Mouse (Mus musculus): Measurements from ENCODE around the gene Gm29776. TPM values are rescaled to one million over a fixed set of nuclear protein-coding genes. Genes with fewer than 3 reads are reported as not detected.

Gm29776 gene
- polyA plus RNA-seq, 1 experiment: 0.56 TPM

GRCm38 (mm10) chr14:54646455-54646854, 52.2 kb downstream of the Gm29776 start:
- Histone ChIP-seq H3K4me3 (replicated peaks; ENCODE audit: extremely low read depth, low read depth, low read length) (no peak overlapping the region), H3K4me1 (ENCODE audit: control insufficient read depth, insufficient read depth, low read length) (no peaks in the 10 kb centered on the region)
- WGBS: 88% methylated on average over 17 of the region's 17 CpGs
- DNase-seq: no peak
- TF ChIP-seq CTCF (IDR thresholded peaks at IDR 0.05; ENCODE audit: insufficient read depth, low read length) (no peak), POLR2A (IDR thresholded peaks at IDR 0.05; ENCODE audit: borderline replicate concordance, extremely low read depth, low read depth, low read length) (no peak)

- no peak overlapping the region for H3K4me3 ChIP-seq (replicated peaks; ENCODE audit: extremely low read depth, low read depth, low read length)
- DNase-seq: no peak
- no peak for TF ChIP-seq POLR2A (IDR thresholded peaks at IDR 0.05; ENCODE audit: borderline replicate concordance, extremely low read depth, low read depth, low read length)
- TF ChIP-seq CTCF (IDR thresholded peaks at IDR 0.05; ENCODE audit: insufficient read depth, low read length): no peak
- no peaks in the 10 kb centered on the region for H3K4me1 ChIP-seq (ENCODE audit: control insufficient read depth, insufficient read depth, low read length)
- WGBS: 70% methylated on average over 9 of the region's 9 CpGs
These were observed 54.3 kb downstream of the Gm29776 start for GRCm38 (mm10) chr14:54644294-54644693.

GRCm38 (mm10) chr14:54643011-54643410, 55.6 kb downstream of the Gm29776 start:
- H3K4me1 ChIP-seq (ENCODE audit: control insufficient read depth, insufficient read depth, low read length): no peaks in the 10 kb centered on the region
- 81% methylated on average over 2 of the region's 2 CpGs for WGBS
- DNase-seq: no peak
- TF ChIP-seq POLR2A (IDR thresholded peaks at IDR 0.05; ENCODE audit: borderline replicate concordance, extremely low read depth, low read depth, low read length) (no peak), CTCF (IDR thresholded peaks at IDR 0.05; ENCODE audit: insufficient read depth, low read length) (no peak)
- no peak overlapping the region for H3K4me3 ChIP-seq (replicated peaks; ENCODE audit: extremely low read depth, low read depth, low read length)

Other genes starting within 250 kb of the Gm29776 start
- 184 and 199 TPM in 2 replicates for gene Lrp10, start 234.7 kb downstream of the Gm29776 start, polyA plus RNA-seq (2012; rRNA removed)
- gene Rem2, start 222.7 kb downstream of the Gm29776 start, polyA plus RNA-seq (2012; rRNA removed): 3.0 TPM in 2 replicates
- gene Prmt5, start 181.3 kb downstream of the Gm29776 start, polyA plus RNA-seq (2012; rRNA removed): 15.1 and 20.2 TPM in 2 replicates
- 7.4 and 7.9 TPM in 2 replicates for gene Haus4, start 144.2 kb downstream of the Gm29776 start, polyA plus RNA-seq (2012; rRNA removed)
- gene Ajuba, start 121.3 kb downstream of the Gm29776 start, polyA plus RNA-seq (2012; rRNA removed): 36.4 and 49.6 TPM in 2 replicates
- gene 4931414P19Rik, start 92.8 kb downstream of the Gm29776 start, polyA plus RNA-seq (2012; rRNA removed): 6.5 and 7.3 TPM in 2 replicates
- 129 and 146 TPM in 2 replicates for gene Psmb5, start 80.8 kb downstream of the Gm29776 start, polyA plus RNA-seq (2012; rRNA removed)
- not detected in 2 replicates for gene Psmb11, start 77.4 kb downstream of the Gm29776 start, polyA plus RNA-seq (2012; rRNA removed)
- not detected in 2 replicates for gene Gm17606, start 57.9 kb downstream of the Gm29776 start, polyA plus RNA-seq (2012; rRNA removed)
- 2.8 and 2.9 TPM in 2 replicates for gene Cdh24, start 57.5 kb downstream of the Gm29776 start, polyA plus RNA-seq (2012; rRNA removed)
- 49.8 and 50.5 TPM in 2 replicates for gene 1700123O20Rik, start 12.6 kb downstream of the Gm29776 start, polyA plus RNA-seq (2012; rRNA removed)
- gene Acin1, start 11.9 kb downstream of the Gm29776 start, polyA plus RNA-seq (2012; rRNA removed): 100 and 121 TPM in 2 replicates
- 0.57 and 1.1 TPM in 2 replicates for gene Cebpe, start 13.3 kb upstream of the Gm29776 start, polyA plus RNA-seq (2012; rRNA removed)
- gene Slc7a8, start 83.1 kb upstream of the Gm29776 start, polyA plus RNA-seq (2012; rRNA removed): 2.9 and 4.0 TPM in 2 replicates
- gene Rnf212b, start 115.3 kb upstream of the Gm29776 start, polyA plus RNA-seq (2012; rRNA removed): not detected in 2 replicates
- 3.3 and 5.3 TPM in 2 replicates for gene Homez, start 172.1 kb upstream of the Gm29776 start, polyA plus RNA-seq (2012; rRNA removed)
- 17.8 and 24.4 TPM in 2 replicates for gene Ppp1r3e, start 178.7 kb upstream of the Gm29776 start, polyA plus RNA-seq (2012; rRNA removed)
- gene Bcl2l2, start 184.5 kb upstream of the Gm29776 start, polyA plus RNA-seq (2012; rRNA removed): 69.3 and 70.1 TPM in 2 replicates
- gene Gm20521, start 184.6 kb upstream of the Gm29776 start, polyA plus RNA-seq (2012; rRNA removed): 6.8 TPM in 1 of 2 replicates, not detected in the other
- gene Pabpn1, start 193.7 kb upstream of the Gm29776 start, polyA plus RNA-seq (2012; rRNA removed): 77.5 and 112 TPM in 2 replicates
- 61.8 and 63.8 TPM in 2 replicates for gene Slc22a17, start 214.3 kb upstream of the Gm29776 start, polyA plus RNA-seq (2012; rRNA removed)
- 11.8 and 16.3 TPM in 2 replicates for gene Efs, start 227.3 kb upstream of the Gm29776 start, polyA plus RNA-seq (2012; rRNA removed)
- not detected in 2 replicates for gene Il25, start 233.9 kb upstream of the Gm29776 start, polyA plus RNA-seq (2012; rRNA removed)
- 0.69 and 2.2 TPM in 2 replicates for gene Cmtm5, start 237.4 kb upstream of the Gm29776 start, polyA plus RNA-seq (2012; rRNA removed)

All from lung, adult 2 months (tissue).